Mouse (Mus musculus) embryo, embryonic 9.5 days (tissue): ENCODE measurements around the gene Pfkfb4.

Experiments
- DNase-seq: peaks from one replicate; pipeline ENCODE4 v3.0.0-alpha.2; 2017; ENCODE audit errors: extremely low spot score

Pfkfb4 gene

DNA sequence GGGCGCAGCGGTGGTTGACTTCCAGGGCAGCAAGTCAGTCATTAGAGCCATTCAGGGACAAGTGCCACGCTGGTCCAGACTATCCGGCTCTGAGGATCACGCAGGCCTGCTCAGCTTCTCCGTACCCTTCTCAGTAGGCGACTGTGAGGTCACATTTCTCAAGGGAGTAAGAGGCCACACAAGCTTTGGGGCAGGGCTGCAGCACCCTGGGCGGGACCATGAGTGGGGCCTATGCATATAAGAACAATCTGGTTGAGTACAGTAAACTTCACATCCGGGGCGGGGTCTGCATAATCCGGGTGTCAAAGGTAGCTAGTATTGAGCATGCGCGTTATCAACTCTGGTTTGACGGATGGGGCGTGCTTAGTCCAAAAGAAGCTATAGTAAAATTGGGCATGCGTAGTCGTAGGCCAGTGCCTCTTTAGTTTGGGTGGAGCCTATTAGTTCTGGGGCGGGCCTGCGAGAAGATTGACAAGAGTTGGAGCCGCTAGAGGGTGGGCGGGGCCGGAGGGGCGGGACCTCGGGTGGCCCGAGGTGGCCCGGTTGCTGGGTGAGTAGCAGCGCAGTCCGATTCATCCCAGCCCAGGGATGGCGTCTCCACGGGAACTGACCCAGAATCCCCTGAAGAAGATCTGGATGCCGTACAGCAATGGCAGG lies at the start of gene Pfkfb4:
Gene Pfkfb4, plus strand, starts transcription at position 351 of the 657 bp plus-strand sequence.
- peak; percentile 95 for DNase-seq

DNA sequence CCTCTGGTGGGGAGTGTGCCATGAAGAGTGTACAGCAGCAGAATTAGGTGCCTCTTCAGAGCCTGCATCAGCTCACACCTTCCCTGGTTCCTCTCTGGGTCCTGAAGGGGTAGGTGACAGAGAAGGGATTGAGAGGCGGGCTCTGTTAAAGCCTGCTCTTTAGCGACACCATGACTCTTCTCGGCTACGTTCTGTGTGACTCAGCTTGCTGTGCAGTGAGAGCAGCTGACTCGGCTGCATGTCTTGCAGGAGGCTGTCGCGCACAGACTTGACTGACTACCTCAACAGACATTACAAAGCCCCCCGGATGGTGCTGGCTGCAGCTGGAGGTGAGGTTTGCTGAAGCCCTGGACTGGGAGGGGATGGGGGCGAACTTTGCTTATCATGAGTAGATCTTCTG lies 46.5 kb upstream of the Pfkfb4 start:
- no peak for DNase-seq

DNA sequence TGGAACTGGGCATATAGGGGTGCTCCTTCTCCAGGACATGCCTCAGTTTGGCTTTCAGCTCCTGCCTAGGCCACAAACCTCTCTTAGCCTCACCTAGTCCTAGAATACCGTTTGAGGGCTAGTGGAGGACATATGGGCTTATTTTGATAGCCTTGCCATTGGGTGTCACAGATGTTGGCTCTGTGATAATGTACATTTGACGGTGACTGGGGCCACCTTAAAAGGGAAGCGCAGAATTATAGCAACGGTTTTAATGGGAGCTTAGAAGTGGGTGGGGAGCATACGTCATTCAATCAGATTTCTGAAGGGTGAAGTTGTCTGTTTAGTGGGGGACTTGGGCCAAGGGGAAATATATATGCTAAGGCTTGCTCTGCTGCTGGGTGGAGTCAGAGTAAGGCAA lies 46.0 kb upstream of the Pfkfb4 start:
- DNase-seq: no peak

DNA sequence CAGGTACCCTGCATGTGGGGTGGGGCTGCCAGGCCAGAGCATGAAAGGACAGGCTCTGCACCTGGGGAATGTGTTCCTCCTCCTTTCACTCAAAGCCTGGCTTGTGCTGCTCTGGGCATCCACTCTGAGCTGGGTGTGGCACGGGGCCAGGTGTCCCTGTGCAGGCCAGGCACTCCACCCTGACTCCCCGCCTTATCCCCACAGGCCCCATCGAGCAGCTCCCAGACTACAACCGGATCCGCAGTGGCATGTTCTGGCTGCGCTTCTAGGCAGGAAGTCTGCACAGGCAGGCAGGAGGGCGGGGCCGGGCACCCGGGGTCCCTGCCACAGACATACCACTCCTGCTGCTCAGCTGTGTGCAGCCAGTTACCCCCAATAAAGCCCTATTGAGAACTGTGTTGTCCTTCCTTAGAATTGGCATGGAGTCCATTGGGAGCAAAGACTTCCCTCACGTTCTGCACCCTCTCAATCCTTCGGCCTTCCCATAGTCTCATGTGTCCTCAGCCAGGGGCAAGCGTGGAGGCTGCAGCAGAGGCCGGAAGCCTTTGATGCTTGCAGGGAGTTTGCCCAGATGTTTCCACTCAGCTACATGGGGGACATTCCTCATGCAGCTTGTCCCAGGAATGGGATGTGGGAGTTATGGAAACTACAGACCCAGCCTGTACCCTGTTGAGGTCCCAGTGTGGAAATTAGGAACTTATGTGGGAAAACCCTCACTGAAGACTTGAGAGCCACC lies 42.2 kb upstream of the Pfkfb4 start:
- no peak for DNase-seq

DNA sequence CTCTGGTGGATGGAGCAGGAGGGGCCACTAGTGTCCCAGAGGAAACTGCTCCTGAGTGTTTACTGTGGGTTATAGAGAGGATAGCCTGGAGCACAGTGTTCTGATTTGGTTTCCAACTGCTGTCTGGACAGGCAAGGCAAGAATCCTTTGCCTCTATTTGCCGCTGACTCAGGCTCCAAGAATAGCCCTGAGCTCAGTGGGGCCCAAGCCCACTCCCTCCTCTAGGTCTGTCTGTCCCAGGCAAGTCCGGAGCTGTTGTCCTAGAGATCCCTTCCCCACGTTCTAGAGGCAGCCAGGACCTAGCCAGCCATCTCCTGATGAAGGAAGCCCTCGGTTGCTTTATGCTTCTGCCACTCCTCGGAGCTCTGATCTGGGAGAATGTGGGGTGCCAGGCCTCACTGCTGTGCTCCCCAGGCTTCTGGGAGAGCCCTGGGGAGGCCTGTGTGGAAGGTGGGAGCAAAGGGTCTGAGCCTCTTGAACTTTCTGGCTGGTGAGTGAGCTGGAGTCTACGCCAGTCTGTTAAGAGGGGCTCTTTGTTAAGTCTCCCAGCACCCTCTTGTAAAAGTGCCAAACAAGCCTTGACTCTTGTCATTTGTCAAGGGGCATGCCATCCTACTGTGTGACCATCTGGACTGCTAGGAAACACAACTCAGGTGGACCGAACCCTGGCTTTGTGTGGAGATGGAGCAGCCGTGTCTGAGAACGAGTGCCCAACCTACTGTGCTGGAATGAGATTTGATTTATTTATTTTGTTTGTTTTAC lies 41.4 kb upstream of the Pfkfb4 start:
- no peak for DNase-seq

DNA sequence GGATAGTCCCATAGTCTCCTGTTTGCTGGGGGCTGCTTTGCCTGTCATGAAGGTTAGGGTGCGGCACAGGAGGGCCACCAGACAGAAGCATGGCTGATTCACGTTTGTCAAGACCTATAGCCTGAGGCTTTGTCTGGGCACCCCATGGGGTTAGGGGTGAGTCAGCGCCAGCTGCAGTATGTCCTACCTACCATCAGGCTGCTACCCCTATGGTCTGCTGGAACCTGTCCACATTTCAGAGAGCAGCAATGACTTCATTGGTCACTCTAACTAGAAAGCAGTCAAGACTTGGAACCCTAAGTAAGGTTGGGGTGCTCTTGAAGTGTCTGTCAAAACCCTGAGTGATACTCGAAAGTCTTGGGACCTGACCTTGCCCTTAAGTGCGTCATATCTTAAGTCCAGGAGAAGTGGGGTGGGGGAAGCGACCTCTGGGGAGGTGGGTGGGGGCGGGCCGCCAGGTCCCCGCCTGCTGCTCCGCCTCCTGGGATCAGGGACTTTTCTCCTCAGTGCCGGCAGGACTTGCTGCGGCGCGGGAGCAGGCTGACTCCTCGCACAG lies 38.4 kb upstream of the Pfkfb4 start, which contains the start of gene Col7a1:
Gene Col7a1, plus strand, starts transcription at position 506 of the 556 bp plus-strand sequence.
- no peak for DNase-seq

DNA sequence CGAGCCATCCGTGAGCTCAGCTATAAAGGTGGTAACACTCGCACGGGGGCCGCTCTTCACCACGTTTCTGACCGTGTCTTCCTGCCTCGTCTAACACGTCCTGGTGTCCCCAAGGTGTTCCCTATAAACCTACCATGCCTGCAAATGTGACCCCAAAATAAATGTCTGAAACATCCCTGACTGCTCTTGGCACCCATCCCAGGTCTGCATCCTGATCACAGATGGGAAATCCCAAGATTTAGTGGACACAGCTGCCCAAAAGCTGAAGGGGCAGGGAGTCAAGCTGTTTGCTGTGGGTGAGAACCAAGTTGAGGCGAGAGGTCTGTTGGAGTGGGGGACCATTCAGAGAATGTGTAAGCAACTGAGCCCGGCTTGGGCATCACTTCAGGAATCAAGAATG lies 36.3 kb upstream of the Pfkfb4 start:
- DNase-seq: no peak

DNA sequence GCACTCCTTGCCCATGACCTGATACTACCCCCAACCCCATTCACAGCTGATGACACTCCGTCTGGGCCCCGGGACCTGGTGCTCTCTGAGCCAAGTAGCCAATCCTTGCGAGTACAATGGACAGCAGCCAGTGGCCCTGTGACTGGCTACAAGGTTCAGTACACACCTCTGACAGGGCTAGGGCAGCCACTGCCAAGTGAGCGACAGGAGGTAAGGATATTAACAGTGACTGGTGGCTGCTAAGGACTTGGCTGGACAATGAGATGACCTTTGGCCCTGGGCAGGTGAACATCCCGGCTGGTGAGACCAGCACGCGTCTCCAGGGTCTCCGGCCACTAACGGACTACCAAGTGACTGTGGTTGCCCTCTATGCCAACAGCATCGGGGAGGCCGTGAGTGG lies 35.7 kb upstream of the Pfkfb4 start:
- DNase-seq: no peak

DNA sequence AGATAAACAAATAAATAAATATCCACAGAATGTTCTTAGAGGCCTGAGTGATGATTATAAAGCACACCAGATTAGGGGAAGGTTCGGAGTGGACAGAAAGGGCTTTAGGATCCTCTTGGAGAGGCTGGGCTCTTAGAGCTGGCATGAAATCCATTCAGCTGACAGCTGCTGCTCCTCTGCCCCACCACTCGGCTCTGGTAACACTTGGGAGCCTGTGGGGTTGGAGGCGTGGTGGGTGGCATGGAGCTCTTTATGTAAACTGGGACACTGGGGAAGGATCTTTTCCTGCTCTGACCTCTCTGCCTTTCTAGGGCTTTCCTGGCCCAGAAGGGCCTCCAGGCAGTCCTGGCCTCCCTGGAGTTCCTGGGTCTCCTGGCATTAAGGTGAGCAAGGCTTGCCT lies 28.0 kb upstream of the Pfkfb4 start:
- no peak for DNase-seq

DNA sequence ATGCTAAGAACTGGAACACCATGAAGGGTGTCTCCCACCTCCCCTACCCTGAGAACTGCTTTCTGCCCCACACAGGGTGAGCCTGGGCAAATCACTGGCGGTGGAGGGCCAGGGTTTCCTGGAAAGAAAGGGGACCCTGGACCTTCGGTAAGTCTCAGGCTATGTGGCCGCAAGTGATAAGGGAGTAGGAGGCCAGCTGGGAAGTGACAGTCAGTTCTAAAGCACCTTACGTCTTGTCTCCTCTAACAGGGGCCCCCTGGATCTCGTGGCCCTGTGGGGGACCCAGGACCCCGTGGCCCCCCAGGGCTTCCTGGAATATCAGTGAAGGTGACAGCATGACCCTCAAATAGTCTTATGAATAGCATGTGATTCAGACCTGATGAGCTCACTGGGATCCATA lies 27.2 kb upstream of the Pfkfb4 start:
- DNase-seq: no peak

DNA sequence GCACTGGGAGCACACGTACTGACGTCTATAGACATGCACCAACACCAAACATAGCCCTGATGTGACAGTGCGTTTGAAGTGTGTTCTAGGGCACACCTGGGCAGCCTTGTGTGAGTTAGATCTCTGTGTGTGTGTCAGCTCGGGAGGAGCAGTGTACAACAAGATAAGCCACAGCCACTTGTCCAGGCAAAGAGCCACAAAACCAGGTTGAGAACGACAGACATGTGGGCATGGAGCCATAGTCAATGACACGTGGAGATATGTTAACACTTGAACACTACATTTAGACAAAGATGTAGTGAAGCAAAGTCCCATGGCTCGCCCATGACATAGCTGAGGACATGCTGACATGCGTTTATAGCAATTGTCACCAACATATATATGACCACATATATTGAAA lies 21.0 kb upstream of the Pfkfb4 start:
- DNase-seq: no peak

DNA sequence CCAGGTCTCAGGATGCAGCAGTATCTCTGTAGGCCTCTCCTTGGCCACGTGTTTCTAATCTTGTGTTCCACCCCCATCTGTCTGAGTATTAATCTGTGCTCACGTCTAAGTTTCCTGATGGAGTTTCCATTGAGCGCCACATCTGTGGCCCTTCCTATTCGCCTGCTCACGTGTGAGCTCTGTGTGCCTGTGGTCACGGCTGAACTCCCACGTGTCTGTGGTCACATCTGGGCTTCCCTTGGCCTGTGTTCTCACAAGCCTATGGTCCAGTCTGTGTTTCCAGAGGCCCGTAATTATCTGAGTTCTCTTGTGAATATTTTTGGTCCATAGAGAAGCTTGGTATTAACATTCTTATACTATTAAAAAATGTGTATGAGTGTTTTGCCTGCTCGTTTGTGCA lies 15.1 kb upstream of the Pfkfb4 start:
- DNase-seq: no peak

DNA sequence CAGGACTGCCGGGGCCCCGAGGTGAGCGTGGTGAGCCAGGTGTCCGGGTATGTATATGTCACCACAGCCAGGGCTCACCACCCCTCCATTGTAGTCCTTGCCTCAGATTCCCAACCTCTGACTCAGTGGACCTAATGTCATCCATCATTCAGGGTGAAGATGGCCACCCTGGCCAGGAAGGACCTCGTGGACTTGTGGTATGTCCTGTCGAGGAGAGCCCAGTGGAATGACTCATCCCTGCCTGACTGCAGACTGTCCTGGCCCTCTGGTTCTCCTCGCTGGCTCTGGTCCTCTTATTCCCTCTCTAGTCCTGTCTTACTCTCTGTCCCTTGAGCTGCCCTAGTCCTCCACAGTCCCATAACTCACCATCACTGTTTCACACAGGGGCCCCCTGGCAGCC lies 13.6 kb upstream of the Pfkfb4 start:
- DNase-seq: no peak

DNA sequence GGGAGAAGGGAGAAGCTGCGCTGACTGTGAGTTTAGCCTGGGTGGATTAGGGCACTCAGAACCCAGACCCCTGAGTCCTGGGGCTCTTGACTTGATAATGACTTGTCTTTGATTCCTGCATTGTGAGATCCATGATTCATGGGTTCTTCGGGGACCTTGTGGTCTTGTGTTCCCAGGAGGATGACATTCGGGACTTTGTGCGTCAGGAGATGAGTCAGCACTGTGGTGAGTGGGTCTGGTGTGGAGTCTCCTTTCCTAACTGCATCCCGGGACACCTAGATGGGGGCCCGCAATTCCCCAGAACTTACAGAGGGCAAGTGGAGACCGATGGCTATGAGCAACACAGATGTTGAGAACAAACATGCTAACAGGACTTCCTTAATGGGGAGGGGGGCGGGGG lies 9.1 kb upstream of the Pfkfb4 start:
- DNase-seq: no peak

DNA sequence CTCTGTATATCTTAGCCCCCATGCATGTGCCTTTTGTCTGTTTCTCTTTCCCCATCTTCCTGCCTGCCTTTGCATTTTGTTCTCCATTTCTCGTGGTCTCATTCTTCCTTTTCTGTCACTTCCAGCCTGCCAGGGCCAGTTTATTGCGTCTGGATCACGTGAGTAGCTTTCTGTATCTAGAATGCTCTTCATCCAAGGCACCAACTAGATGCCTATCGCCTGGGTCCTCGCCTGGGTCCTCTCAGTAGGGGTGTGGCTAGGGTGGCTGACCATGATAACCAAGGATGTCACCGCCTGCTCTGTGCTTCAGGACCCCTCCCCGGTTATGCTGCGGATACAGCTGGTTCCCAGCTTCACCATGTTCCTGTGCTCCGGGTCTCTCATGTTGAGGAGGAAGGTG lies 8.4 kb upstream of the Pfkfb4 start:
- DNase-seq: no peak

DNA sequence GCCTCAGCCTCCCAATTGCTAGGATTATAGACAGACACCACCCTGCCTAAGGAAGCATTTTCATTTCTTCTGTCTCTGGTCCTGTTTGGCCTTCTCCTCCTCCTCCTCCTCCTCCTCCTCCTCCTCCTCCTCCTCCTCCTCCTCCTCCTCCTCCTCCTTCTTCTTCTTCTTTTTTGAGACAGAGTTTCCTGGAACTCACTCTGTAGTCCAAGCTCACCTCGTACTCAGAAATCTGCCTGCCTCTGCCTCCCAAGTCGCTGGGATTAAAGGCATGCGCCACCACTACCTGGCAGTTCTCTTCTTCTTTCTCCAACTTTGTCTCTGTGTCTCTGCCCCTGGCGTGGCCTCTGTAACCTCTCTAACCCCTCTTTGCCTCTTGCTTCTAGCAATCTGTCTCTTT lies 5.9 kb upstream of the Pfkfb4 start, which contains the start of gene Ucn2:
Gene Ucn2, plus strand, starts transcription at position 301 of the 400 bp plus-strand sequence.
- no peak for DNase-seq

DNA sequence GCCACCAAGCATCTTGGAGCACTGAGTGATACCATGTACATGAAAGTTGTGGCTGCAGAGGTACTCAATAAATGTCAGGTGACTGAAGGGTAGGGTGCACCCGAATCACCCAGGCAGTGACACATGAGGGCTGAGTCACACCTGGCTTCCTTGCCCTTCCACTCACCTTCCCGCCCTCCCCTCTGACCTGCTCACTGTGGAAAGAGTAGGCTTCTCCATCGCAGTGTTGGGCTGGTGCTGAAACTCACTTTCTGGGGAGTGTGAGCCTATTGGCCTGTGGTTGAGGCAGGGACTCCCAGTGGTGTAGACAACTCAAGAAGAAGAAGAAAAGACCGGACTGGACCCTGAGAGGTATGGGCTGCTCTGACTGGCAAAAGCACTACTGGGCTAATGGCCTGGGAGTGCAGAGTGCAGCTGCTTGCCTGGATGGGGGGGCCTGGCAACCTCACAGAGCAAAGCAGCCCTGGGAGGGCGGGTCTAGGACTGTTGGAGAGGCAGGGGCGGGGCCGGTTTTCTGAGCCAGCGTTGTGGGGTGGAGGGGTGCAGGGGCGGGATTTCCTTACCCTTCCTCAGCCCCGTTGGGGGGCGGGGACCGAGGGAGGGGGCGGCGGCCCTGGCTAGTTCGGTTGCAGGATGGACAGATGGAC lies 3.8 kb upstream of the Pfkfb4 start:
- peak; percentile 39 for DNase-seq

DNA sequence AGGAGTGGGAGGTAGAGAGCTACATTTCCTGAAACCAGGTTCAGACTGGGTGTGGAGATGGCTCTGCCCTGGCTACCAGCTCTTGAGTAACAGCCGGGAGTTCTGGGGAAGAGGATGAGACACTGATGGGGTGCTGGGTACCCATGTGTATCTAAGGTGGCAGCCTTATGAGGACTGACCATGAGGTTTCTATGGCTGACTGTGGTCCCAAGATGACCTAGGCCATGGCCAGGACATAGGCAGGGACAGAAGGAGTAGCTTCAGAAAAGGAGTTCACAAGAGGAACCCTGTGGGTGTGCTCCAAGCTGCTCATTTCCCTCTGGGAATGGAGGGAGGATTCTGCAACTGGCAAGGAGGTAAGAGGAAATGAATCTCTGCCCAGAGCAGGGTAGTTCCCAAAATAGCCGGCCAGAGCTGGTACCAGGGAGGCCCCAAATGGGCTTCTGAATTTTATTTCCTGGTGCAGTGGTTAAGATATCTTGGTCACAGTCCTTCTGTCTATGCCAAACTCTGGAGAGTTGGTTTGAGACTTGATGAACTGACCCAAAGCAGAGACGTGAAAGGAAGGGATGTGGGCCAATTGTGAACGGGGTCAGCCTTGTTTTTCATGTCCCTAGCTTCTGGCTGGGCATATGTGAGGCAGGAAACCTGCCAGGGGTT lies 1.6 kb upstream of the Pfkfb4 start:
- no peak for DNase-seq

DNA sequence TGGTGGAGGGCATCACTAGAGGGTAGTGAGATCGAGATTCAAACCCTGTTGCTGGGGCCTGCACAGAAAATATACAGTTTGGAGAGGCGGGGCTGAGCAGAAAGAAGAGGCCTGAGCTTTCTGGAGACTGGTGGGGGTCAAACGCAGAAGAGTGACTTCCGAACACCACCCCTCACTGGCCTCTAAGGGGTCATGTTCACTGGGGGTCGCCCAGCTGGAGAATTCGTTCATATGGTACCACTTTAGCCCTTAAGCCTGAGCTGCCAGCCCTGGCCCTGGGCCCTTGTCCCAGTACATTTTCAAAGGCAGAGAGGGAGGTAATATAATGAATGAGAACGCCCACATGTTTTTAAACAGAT lies 1.1 kb upstream of the Pfkfb4 start:
- DNase-seq: no peak

DNA sequence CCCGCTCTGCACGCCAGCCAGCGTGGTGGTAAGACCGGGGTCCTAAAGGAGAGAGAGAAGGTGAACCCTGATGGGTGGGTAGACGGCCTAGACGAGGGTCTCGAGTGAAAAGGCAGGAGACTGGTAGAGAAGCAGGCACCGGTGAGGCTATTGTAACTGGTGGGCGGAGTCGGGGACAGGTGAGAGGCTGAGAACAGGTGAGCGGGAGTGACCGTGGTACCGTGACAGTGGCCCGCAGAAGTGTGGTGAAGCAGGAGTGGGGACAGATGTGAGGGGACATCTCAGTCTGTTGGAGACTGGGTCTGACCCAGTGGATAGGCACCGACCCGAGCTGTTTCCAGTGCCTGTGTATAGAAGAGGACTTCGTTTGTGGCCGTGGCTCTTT lies 499 bp downstream of the Pfkfb4 start:
- DNase-seq: no peak

DNA sequence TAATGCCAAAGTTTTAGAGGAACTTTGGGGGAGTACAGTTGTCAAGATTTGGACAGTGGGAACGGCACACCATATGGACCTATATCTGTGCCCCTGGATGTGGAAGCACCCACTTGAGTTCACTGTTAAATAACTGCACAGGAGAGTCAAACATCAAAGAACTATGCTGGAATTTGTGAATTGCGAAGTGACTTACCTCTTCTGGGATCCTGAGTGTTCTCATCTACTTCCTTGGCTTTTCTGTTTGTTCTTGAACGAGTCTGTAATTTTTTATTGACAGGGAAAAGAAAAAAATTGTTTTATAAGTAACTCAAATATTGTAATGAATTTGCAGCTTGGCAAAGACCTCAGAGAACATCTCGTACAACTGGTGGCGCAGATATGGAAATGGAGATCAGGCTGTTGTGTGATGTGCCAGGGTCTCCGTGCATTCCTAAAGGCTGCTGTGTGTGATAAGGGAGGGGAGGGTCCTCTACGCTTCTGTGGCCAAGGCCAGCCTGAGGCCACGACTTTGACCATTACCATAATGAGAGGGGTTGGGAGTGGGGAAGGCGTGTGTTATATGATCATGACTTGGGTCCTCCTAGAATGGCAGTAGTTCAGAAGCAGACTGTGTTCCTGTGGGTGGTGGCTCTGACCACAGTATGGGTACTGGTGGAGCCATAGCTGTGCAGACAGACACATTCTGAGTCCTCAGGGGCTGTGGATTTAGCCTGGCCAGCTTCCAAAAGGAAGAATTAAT lies 1.2 kb downstream of the Pfkfb4 start:
- no peak for DNase-seq
